ENCODE assay signal across 9 mouse cellular contexts in genomic region chr1:78197351-78198234, GRCm38 (mm10). TPM values are rescaled to one million over a fixed set of nuclear protein-coding genes. Genes with fewer than 3 reads are reported as not detected.
DNase-seq lines count a peak whose midpoint lies in the region; ATAC-seq and TF ChIP-seq lines count a peak whose summit lies in the region.
"Had no signal": no experiment of that assay in that cellular context is flagged by ENCODE, and none has a peak within 500 bp of the region (broad histone marks: within the 10 kb centered on the region; RNA-seq: fewer than 3 reads in every experiment).

No protein-coding gene starts in this region.

- peak; percentile 10 for DNase-seq in retina, embryonic 14.5 days (ENCODE audit: low spot score)
- no peak for DNase-seq in retina, postnatal 1 day
- DNase-seq in liver, postnatal 0 days: no peak
- no peak for DNase-seq in adrenal gland, postnatal 14 days

- H3K4me1 ChIP-seq in forebrain, embryonic 12.5 days: peaks cover 37% of the 10 kb centered on the region
- H3K4me1 ChIP-seq in forebrain, embryonic 16.5 days (replicated peaks; ENCODE audit: control insufficient read depth, insufficient read depth, low read length): peaks cover 8% of the 10 kb centered on the region
- peaks cover 9% of the 10 kb centered on the region for H3K4me1 ChIP-seq in liver, postnatal 0 days (ENCODE audit: insufficient read depth)

- H3K36me3 ChIP-seq in forebrain, embryonic 12.5 days (replicated peaks): no peaks in the 10 kb centered on the region
- H3K36me3 ChIP-seq in forebrain, embryonic 16.5 days (ENCODE audit: control insufficient read depth, insufficient read depth): no peaks in the 10 kb centered on the region
- no peaks in the 10 kb centered on the region for H3K36me3 ChIP-seq in liver, postnatal 0 days (replicated peaks; ENCODE audit: insufficient read depth, low read length)

- H3K27me3 ChIP-seq in forebrain, embryonic 12.5 days: peaks cover 95% of the 10 kb centered on the region
- peaks cover 86% of the 10 kb centered on the region for H3K27me3 ChIP-seq in forebrain, embryonic 16.5 days (replicated peaks; ENCODE audit: control insufficient read depth, insufficient read depth, low read length)
- H3K27me3 ChIP-seq in liver, postnatal 0 days (ENCODE audit: insufficient read depth, low read length): peaks cover 96% of the 10 kb centered on the region

- H3K4me3 ChIP-seq in forebrain, embryonic 12.5 days (replicated peaks): peak overlapping the region; percentile 31
- H3K4me3 ChIP-seq in forebrain, embryonic 16.5 days (replicated peaks; ENCODE audit: low read length): no peak overlapping the region; the same call in 1 of the 2 replicates
- H3K4me3 ChIP-seq in liver, postnatal 0 days (ENCODE audit: low read depth, low read length): peak overlapping the region; percentile 39

- no peak overlapping the region for H3K9ac ChIP-seq in forebrain, embryonic 12.5 days
- no peak overlapping the region for H3K9ac ChIP-seq in forebrain, embryonic 16.5 days (replicated peaks; ENCODE audit: low read depth, low read length)
- no peak overlapping the region for H3K9ac ChIP-seq in liver, postnatal 0 days (replicated peaks)

- no peak overlapping the region for H3K27ac ChIP-seq in forebrain, embryonic 12.5 days
- H3K27ac ChIP-seq in forebrain, embryonic 16.5 days (ENCODE audit: low read length): no peak overlapping the region
- no peak overlapping the region for H3K27ac ChIP-seq in liver, postnatal 0 days (ENCODE audit: low read depth)

- TF ChIP-seq EP300 in liver, postnatal 0 days (IDR thresholded peaks at IDR 0.05; ENCODE audit: low read depth): no peak

- no peak for TF ChIP-seq CTCF in liver, postnatal 0 days (IDR thresholded peaks at IDR 0.05; ENCODE audit: low read depth)

- H3K9me3 ChIP-seq in forebrain, embryonic 12.5 days: no peaks in the 10 kb centered on the region
- no peaks in the 10 kb centered on the region for H3K9me3 ChIP-seq in forebrain, embryonic 16.5 days (ENCODE audit: control insufficient read depth, low read length)
- no peaks in the 10 kb centered on the region for H3K9me3 ChIP-seq in liver, postnatal 0 days (ENCODE audit: low read length)

- ATAC-seq in forebrain, embryonic 12.5 days (ENCODE audit: low FRiP score): no peak
- ATAC-seq in forebrain, embryonic 16.5 days: no peak
- ATAC-seq in liver, postnatal 0 days: no peak
- no peak for ATAC-seq in erythroid progenitor cell, adult 5-6 weeks (replicated peaks; ENCODE audit: low FRiP score, poor library complexity, severe bottlenecking)
- ATAC-seq in CD4-positive, CD25-positive, alpha-beta regulatory T cell, adult 4 months: no peak

- H3K4me2 ChIP-seq in forebrain, embryonic 12.5 days: peak overlapping the region; percentile 45
- no peak overlapping the region for H3K4me2 ChIP-seq in forebrain, embryonic 16.5 days (ENCODE audit: low read length)
- peak overlapping the region; percentile 63 for H3K4me2 ChIP-seq in liver, postnatal 0 days (ENCODE audit: low read depth, low read length)

- under 1% methylated on average over 21 of the region's 21 CpGs for WGBS in forebrain, embryonic 12.5 days
- WGBS in forebrain, embryonic 16.5 days: 1% methylated on average over 21 of the region's 21 CpGs
- 1% methylated on average over 21 of the region's 21 CpGs for WGBS in liver, postnatal 0 days (ENCODE audit: insufficient replicate concordance)

RNA-seq across cellular contexts. Expression of gene Pax3, which starts 0.7 kb away (rescaled TPM):
- 3.3 and 3.6 TPM in 2 replicates for polyA plus RNA-seq in forebrain, embryonic 12.5 days (2016; fragmentation: Nextera tagmentation; extraction: Ambion mirVana)
- 0.22 TPM in 1 of 2 replicates, not detected in the other for polyA plus RNA-seq in forebrain, embryonic 16.5 days (2015; fragmentation: Nextera tagmentation; extraction: Ambion mirVana)
- polyA plus RNA-seq in liver, postnatal 0 days (2015; fragmentation: Nextera tagmentation; extraction: Ambion mirVana): not detected in 2 replicates
- not detected in 2 replicates for total RNA-seq in erythroid progenitor cell, adult 5-6 weeks (2015; ENCODE audit: low replicate concordance)
- not detected in 2 replicates for total RNA-seq in erythroid progenitor cell, adult 5-6 weeks (2017; ENCODE audit: low replicate concordance)
- not detected for polyA plus RNA-seq in CD4-positive, CD25-positive, alpha-beta regulatory T cell, adult 4 months (2017; shearing (Covaris generic))
- total RNA-seq in adrenal gland, postnatal 14 days (2021): not detected in 2 replicates
- total RNA-seq: left cerebral cortex, postnatal 10 days had no signal
